Mouse (Mus musculus): ENCODE measurements around the gene Fam217b. TPM values are rescaled to one million over a fixed set of nuclear protein-coding genes. Genes with fewer than 3 reads are reported as not detected.

Gene Fam217b
- total and polyA plus RNA-seq, 2 experiments from 2014 or later, result 15.0 to 22.2 TPM

- TF ChIP-seq CTCF (IDR thresholded peaks at IDR 0.05; ENCODE audit: low read depth), result no peak
- H3K27ac ChIP-seq (ENCODE audit: low read depth, low read length), result no peak overlapping the region
- no peaks in the 10 kb centered on the region for H3K27me3 ChIP-seq (ENCODE audit: insufficient read depth, low read length)
- no peaks in the 10 kb centered on the region for H3K36me3 ChIP-seq (ENCODE audit: insufficient read depth)
- DNase-seq (no peak), ATAC-seq (no peak)
- H3K4me1 ChIP-seq (ENCODE audit: insufficient read depth), result no peaks in the 10 kb centered on the region
- WGBS, result 79% methylated on average over 5 of the region's 5 CpGs
- no peak overlapping the region for H3K4me3 ChIP-seq (ENCODE audit: low read depth, low read length)
- H3K9ac ChIP-seq, result no peak overlapping the region
- no peaks in the 10 kb centered on the region for H3K9me3 ChIP-seq (ENCODE audit: low read length)
- no peak overlapping the region for H3K4me2 ChIP-seq (ENCODE audit: low read depth)
Measured at GRCm38 (mm10) chr2:178423223-178423622, 8.9 kb downstream of the Fam217b start.

GRCm38 (mm10) chr2:178426229-178426628 is 11.9 kb downstream of the Fam217b start:
- H3K36me3 ChIP-seq (ENCODE audit: insufficient read depth), result no peaks in the 10 kb centered on the region
- H3K4me2 ChIP-seq (ENCODE audit: low read depth), result no peak overlapping the region
- WGBS, result 42% methylated on average over 4 of the region's 4 CpGs
- DNase-seq (peak; percentile 77), ATAC-seq (peak; percentile 69; the same call in 1 of the 2 replicates)
- no peak overlapping the region for H3K4me3 ChIP-seq (ENCODE audit: low read depth, low read length)
- no peaks in the 10 kb centered on the region for H3K9me3 ChIP-seq (ENCODE audit: low read length)
- no peak overlapping the region for H3K27ac ChIP-seq (ENCODE audit: low read depth, low read length)
- peak; percentile 77 for TF ChIP-seq CTCF (IDR thresholded peaks at IDR 0.05; ENCODE audit: low read depth)
- H3K9ac ChIP-seq, result no peak overlapping the region
- no peaks in the 10 kb centered on the region for H3K4me1 ChIP-seq (ENCODE audit: insufficient read depth)
- no peaks in the 10 kb centered on the region for H3K27me3 ChIP-seq (ENCODE audit: insufficient read depth, low read length)

GRCm38 (mm10) chr2:178427181-178427580 is 12.9 kb downstream of the Fam217b start:
- TF ChIP-seq CTCF (IDR thresholded peaks at IDR 0.05; ENCODE audit: low read depth), result no peak
- H3K4me2 ChIP-seq (ENCODE audit: low read depth), result no peak overlapping the region
- H3K4me3 ChIP-seq (ENCODE audit: low read depth, low read length), result no peak overlapping the region
- H3K36me3 ChIP-seq (ENCODE audit: insufficient read depth), result no peaks in the 10 kb centered on the region
- 81% methylated on average over 5 of the region's 5 CpGs for WGBS
- no peaks in the 10 kb centered on the region for H3K27me3 ChIP-seq (ENCODE audit: insufficient read depth, low read length)
- H3K27ac ChIP-seq (ENCODE audit: low read depth, low read length), result no peak overlapping the region
- no peak overlapping the region for H3K9ac ChIP-seq
- ATAC-seq (no peak), DNase-seq (no peak)
- no peaks in the 10 kb centered on the region for H3K4me1 ChIP-seq (ENCODE audit: insufficient read depth)
- no peaks in the 10 kb centered on the region for H3K9me3 ChIP-seq (ENCODE audit: low read length)

GRCm38 (mm10) chr2:178428183-178428582 is 13.9 kb downstream of the Fam217b start:
- Histone ChIP-seq H3K4me3 (ENCODE audit: low read depth, low read length) (no peak overlapping the region), H3K27ac (ENCODE audit: low read depth, low read length) (no peak overlapping the region), H3K9ac (no peak overlapping the region), H3K36me3 (ENCODE audit: insufficient read depth) (no peaks in the 10 kb centered on the region), H3K9me3 (ENCODE audit: low read length) (no peaks in the 10 kb centered on the region), H3K27me3 (ENCODE audit: insufficient read depth, low read length) (no peaks in the 10 kb centered on the region), H3K4me1 (ENCODE audit: insufficient read depth) (no peaks in the 10 kb centered on the region), H3K4me2 (ENCODE audit: low read depth) (no peak overlapping the region)
- 86% methylated on average over 9 of the region's 9 CpGs for WGBS
- no peak for TF ChIP-seq CTCF (IDR thresholded peaks at IDR 0.05; ENCODE audit: low read depth)
- DNase-seq, result no peak
- no peak for ATAC-seq

- WGBS, result 85% methylated on average over 4 of the region's 4 CpGs
- H3K4me2 ChIP-seq (ENCODE audit: low read depth), result no peak overlapping the region
Measured at GRCm38 (mm10) chr2:178428676-178429075, 14.4 kb downstream of the Fam217b start.

GRCm38 (mm10) chr2:178429426-178429825 is 15.1 kb downstream of the Fam217b start:
- no peak for TF ChIP-seq CTCF (IDR thresholded peaks at IDR 0.05; ENCODE audit: low read depth)
- no peaks in the 10 kb centered on the region for H3K9me3 ChIP-seq (ENCODE audit: low read length)
- 80% methylated on average over 6 of the region's 6 CpGs for WGBS
- ATAC-seq, result no peak
- no peaks in the 10 kb centered on the region for H3K4me1 ChIP-seq (ENCODE audit: insufficient read depth)
- H3K4me2 ChIP-seq (ENCODE audit: low read depth), result no peak overlapping the region
- H3K27ac ChIP-seq (ENCODE audit: low read depth, low read length), result no peak overlapping the region
- no peak overlapping the region for H3K9ac ChIP-seq
- no peak overlapping the region for H3K4me3 ChIP-seq (ENCODE audit: low read depth, low read length)
- DNase-seq, result no peak
- no peaks in the 10 kb centered on the region for H3K36me3 ChIP-seq (ENCODE audit: insufficient read depth)
- H3K27me3 ChIP-seq (ENCODE audit: insufficient read depth, low read length), result no peaks in the 10 kb centered on the region

More at GRCm38 (mm10) chr2:178428676-178429075, 14.4 kb downstream of the Fam217b start:
- H3K9me3 ChIP-seq (ENCODE audit: low read length), result no peaks in the 10 kb centered on the region
- H3K4me1 ChIP-seq (ENCODE audit: insufficient read depth), result no peaks in the 10 kb centered on the region
- H3K27ac ChIP-seq (ENCODE audit: low read depth, low read length), result no peak overlapping the region
- no peak for TF ChIP-seq CTCF (IDR thresholded peaks at IDR 0.05; ENCODE audit: low read depth)
- ATAC-seq (no peak), DNase-seq (no peak)
- H3K4me3 ChIP-seq (ENCODE audit: low read depth, low read length), result no peak overlapping the region
- H3K36me3 ChIP-seq (ENCODE audit: insufficient read depth), result no peaks in the 10 kb centered on the region
- no peaks in the 10 kb centered on the region for H3K27me3 ChIP-seq (ENCODE audit: insufficient read depth, low read length)
- no peak overlapping the region for H3K9ac ChIP-seq

- Histone ChIP-seq H3K27ac (ENCODE audit: low read depth, low read length) (no peak within 1 kb of the TSS), H3K4me3 (ENCODE audit: low read depth, low read length) (no peak within 1 kb of the TSS), H3K9ac (no peak within 1 kb of the TSS), H3K36me3 (ENCODE audit: insufficient read depth) (no peaks in the 10 kb centered on the region), H3K27me3 (ENCODE audit: insufficient read depth, low read length) (no peaks in the 10 kb centered on the region), H3K4me1 (ENCODE audit: insufficient read depth) (no peaks in the 10 kb centered on the region), H3K9me3 (ENCODE audit: low read length) (no peaks in the 10 kb centered on the region), H3K4me2 (ENCODE audit: low read depth) (no peak within 1 kb of the TSS)
- no peak for TF ChIP-seq CTCF (IDR thresholded peaks at IDR 0.05; ENCODE audit: low read depth)
- DNase-seq (no peak), ATAC-seq (no peak)
- WGBS, result 70% methylated on average over 4 of the region's 4 CpGs
Measured at GRCm38 (mm10) chr2:178430231-178430630, 15.9 kb downstream of the Fam217b start, which contains the start of gene Cdh26. Gene Cdh26, plus strand, starts transcription at chr2:178430531.

Measured in forebrain, postnatal 0 days (tissue).